Mouse (Mus musculus): ENCODE results near the gene 4931428F04Rik. TPM values are rescaled to one million over a fixed set of nuclear protein-coding genes. Genes with fewer than 3 reads are reported as not detected.

Gene 4931428F04Rik
- polyA plus RNA-seq, 1 experiment from 2014 or later, result 10.5 TPM

DNA sequence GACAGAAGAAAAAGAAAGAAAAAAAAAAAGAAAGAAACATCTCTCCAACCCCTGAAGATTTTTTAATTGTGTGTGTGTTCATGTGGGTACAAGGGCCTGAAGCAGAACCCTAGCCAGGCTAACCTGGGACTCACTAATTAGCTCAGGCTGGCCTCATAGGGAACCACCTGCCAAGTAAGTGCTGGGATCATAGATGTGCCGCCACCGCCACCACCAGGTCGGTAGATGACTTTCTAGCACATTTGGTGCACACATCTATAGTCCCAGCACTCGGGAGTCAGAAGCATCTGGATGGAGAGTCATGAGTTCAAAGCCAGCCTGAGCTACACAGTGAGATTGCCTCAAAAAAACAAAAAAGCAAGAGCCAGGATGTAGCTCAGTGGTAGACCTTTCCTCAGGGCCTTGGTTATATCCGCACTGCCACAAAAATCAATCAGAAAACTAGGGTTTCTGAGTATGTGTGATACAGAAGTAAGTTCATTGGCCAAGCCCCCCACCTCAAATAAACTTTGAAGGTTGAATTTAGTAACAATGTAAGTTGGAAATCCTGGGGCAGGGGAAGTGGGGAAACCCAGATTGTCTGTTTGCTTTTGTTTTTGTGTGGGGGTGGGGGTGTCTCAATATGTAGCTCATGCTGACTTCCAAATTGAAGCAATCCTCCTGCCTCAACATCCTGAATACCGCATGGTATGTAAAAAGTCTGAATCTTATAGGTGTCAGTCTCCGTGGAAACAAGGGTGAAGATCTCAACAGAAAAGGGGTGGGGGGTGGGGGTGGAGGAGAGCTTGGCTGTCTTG lies 32.1 kb downstream of the 4931428F04Rik start:
- Histone ChIP-seq H3K9me3 (ENCODE audit: low read length) (peaks cover 3% of the 10 kb centered on the region; the same call in 1 of the 2 replicates), H3K36me3 (ENCODE audit: insufficient read depth, low read length) (0 out of 2 replicates have a peak, but pooled peaks cover 3% of the 10 kb centered on the region), H3K27me3 (ENCODE audit: insufficient read depth, low read length) (peaks cover 56% of the 10 kb centered on the region), H3K4me3 (ENCODE audit: low read length) (no peak overlapping the region), H3K4me1 (ENCODE audit: insufficient read depth, low read length) (peaks cover 27% of the 10 kb centered on the region), H3K9ac (replicated peaks; ENCODE audit: low read length) (no peak overlapping the region), H3K27ac (ENCODE audit: low read length) (no peak overlapping the region), H3K4me2 (replicated peaks; ENCODE audit: low read depth, low read length) (no peak overlapping the region)
- WGBS, result 63% methylated on average over 7 of the region's 7 CpGs
- no peak for ATAC-seq (ENCODE audit: low FRiP score, low TSS enrichment)

DNA sequence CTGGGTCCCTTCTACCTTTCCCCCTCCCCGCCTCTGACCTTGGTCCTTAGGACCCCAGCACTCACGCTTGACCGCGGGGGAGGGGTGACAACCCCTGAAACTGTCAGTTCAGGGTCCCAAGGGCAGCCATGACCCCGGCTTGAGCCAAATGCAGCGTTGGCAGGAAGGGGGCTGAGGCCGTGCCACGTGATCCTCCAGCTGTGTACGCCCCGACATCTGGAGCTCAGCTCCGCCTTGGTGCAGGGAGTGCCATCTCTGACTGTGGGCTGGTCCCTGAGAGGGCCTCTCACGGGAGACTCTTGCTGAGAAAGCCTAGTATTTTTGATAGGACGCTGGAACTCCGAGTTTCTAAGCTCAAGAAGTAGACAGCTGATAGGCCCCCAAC lies 34.7 kb downstream of the 4931428F04Rik start, which contains the start of gene B3gnt9:
Gene B3gnt9, minus strand, starts transcription at position 188 of the 385 bp plus-strand sequence.
- Histone ChIP-seq H3K27ac (ENCODE audit: low read length) (peak within 1 kb of the TSS; percentile 68), H3K4me1 (ENCODE audit: insufficient read depth, low read length) (peaks cover 26% of the 10 kb centered on the region), H3K27me3 (ENCODE audit: insufficient read depth, low read length) (peaks cover 34% of the 10 kb centered on the region), H3K36me3 (ENCODE audit: insufficient read depth, low read length) (peaks cover 26% of the 10 kb centered on the region), H3K4me3 (ENCODE audit: low read length) (peak within 1 kb of the TSS; percentile 64), H3K4me2 (replicated peaks; ENCODE audit: low read depth, low read length) (peak within 1 kb of the TSS; percentile 97), H3K9ac (replicated peaks; ENCODE audit: low read length) (peak within 1 kb of the TSS; percentile 73), H3K9me3 (ENCODE audit: low read length) (no peaks in the 10 kb centered on the region)
- ATAC-seq (ENCODE audit: low FRiP score, low TSS enrichment), result peak; percentile 74
- 2% methylated on average over 14 of the region's 14 CpGs for whole genome bisulfite sequencing

DNA sequence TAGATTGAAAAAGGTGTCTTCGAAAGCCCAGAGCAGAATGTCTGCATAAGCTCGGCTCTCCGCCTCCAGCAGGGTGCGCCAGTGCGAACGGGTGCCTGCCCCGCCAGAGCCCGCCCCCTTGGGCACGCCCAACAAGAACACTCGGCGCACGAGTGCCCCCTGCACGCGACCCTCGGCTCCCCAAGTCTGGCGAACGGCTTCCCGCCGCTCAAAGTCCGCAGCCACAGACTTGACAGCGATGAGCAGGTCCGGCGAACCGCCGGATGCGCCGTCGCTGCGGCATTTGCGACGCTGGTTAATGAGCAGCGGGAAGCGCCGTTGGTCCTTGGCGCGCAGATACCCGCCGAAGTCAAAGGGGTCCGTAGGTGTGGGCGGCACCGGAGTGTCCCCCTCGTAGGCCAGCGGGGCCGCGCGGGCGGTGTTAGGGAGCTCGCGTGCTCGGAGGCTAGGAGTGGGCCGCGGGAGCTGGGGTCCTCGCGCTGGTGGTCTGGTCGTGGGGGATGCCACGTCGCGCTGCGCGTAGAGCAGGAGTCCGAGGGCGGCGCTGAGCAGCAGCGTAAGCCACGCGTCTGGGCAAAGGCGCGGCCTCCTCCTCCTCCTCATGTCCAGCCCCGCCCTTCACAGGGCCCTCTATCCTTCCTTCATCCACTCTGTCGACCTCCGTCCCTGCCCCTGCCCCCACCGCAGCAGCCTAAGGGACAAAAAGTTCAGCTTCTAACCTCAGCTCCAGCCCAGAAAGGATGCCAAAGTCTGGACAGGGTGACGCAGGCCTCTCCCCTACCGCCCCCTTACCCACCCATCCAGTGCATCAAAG lies 35.3 kb downstream of the 4931428F04Rik start:
- peak overlapping the region; percentile 64 for H3K4me3 ChIP-seq (ENCODE audit: low read length)
- peaks cover 31% of the 10 kb centered on the region for H3K36me3 ChIP-seq (ENCODE audit: insufficient read depth, low read length)
- WGBS, result under 1% methylated on average over 71 of the region's 74 CpGs
- H3K4me2 ChIP-seq (replicated peaks; ENCODE audit: low read depth, low read length), result peak overlapping the region; percentile 97
- peak overlapping the region; percentile 73 for H3K9ac ChIP-seq (replicated peaks; ENCODE audit: low read length)
- peaks cover 21% of the 10 kb centered on the region for H3K4me1 ChIP-seq (ENCODE audit: insufficient read depth, low read length)
- H3K9me3 ChIP-seq (ENCODE audit: low read length), result no peaks in the 10 kb centered on the region
- peak overlapping the region; percentile 68 for H3K27ac ChIP-seq (ENCODE audit: low read length)
- peaks cover 30% of the 10 kb centered on the region for H3K27me3 ChIP-seq (ENCODE audit: insufficient read depth, low read length)
- ATAC-seq (ENCODE audit: low FRiP score, low TSS enrichment), result peak; percentile 86

DNA sequence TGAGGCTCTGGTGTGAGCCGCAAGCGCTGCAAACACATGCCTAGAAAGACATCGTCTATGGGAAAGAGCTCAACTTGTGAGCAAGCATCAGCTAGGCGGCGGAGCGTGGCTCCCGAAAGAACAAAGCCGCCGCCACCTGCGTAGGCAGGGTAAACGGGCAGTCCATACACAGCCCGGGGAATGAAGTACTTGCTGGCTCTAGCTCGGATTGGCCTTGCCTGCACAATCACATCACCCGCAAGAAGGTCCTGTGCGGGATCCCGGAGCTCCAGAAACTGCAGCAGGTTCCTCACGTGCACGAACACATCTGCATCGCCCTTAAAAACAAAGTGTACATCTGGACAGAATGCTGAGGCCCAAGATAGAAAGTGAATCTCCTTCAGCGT lies 35.9 kb downstream of the 4931428F04Rik start:
- Histone ChIP-seq H3K27me3 (ENCODE audit: insufficient read depth, low read length) (peaks cover 24% of the 10 kb centered on the region), H3K27ac (ENCODE audit: low read length) (no peak overlapping the region), H3K4me1 (ENCODE audit: insufficient read depth, low read length) (peaks cover 15% of the 10 kb centered on the region), H3K4me3 (ENCODE audit: low read length) (peak overlapping the region; percentile 64), H3K4me2 (replicated peaks; ENCODE audit: low read depth, low read length) (peak overlapping the region; percentile 97), H3K36me3 (ENCODE audit: insufficient read depth, low read length) (peaks cover 34% of the 10 kb centered on the region), H3K9ac (replicated peaks; ENCODE audit: low read length) (peak overlapping the region; percentile 47), H3K9me3 (ENCODE audit: low read length) (no peaks in the 10 kb centered on the region)
- WGBS, result 35% methylated on average over 20 of the region's 20 CpGs
- ATAC-seq (ENCODE audit: low FRiP score, low TSS enrichment), result peak; percentile 40; the same call in 1 of the 2 replicates

DNA sequence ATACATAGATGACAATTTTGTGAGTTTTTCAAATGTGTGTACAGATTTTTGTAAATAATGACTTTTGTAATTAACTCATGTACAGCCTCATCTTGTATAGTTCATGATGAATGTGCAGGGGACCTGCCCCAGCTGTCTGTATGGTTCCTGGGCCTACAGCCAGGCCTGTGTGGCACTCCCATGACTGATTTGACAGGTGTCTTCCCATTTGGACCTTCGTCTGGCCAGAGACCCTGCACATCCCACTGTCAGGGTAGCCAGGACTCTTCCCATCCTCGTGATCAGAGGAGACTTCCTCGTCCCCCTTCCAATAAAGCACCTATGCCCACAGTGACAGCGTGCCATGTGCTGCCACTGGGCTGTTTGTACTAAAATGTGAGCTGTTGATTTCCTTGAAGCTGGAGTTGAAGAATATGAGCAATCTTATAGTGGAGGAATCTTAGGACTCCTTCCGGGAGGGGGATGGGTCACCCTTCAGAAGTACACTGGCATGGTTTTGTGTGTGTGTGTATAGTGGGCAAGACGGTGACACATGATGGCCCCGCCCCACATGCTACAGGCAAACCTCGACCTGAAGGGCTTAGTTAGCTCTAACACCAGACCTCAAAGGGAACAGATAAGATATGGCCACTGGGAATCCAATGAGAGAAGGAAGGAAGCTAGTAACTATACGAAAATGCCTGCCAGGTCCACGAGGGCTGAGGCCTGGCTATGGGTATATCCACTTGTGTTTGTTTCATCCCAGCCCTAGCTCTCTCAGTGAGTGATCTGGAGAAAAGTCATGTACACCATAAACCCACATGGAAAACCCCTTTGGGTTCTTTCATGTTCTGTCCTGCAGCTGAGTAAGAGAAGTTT lies 36.8 kb downstream of the 4931428F04Rik start:
- Histone ChIP-seq H3K9ac (replicated peaks; ENCODE audit: low read length) (no peak overlapping the region), H3K27me3 (ENCODE audit: insufficient read depth, low read length) (peaks cover 15% of the 10 kb centered on the region), H3K4me3 (ENCODE audit: low read length) (no peak overlapping the region), H3K36me3 (ENCODE audit: insufficient read depth, low read length) (peaks cover 41% of the 10 kb centered on the region), H3K4me1 (ENCODE audit: insufficient read depth, low read length) (peaks cover 11% of the 10 kb centered on the region), H3K27ac (ENCODE audit: low read length) (no peak overlapping the region), H3K4me2 (replicated peaks; ENCODE audit: low read depth, low read length) (no peak overlapping the region), H3K9me3 (ENCODE audit: low read length) (no peaks in the 10 kb centered on the region)
- ATAC-seq (ENCODE audit: low FRiP score, low TSS enrichment), result no peak
- WGBS, result 86% methylated on average over 10 of the region's 10 CpGs

DNA sequence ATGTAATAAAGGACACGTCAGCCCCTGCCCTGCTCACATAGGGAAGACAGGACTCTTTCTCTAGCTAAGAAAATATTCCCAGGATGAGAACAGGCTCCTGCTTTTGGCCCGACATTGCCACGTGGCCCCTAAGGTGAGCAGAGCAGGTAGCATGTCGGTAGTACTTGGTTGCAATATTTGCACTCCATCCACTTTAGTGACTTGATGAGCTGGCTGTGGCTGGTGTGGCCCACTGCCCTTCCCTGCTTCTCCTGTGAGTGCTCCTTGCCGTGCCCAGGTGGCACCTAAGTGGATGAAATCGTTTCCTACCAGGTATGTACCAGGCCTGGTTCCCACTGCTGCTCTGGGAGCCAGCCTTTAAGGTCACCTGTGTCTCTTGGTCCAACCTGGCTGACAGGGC lies 37.7 kb downstream of the 4931428F04Rik start:
- Histone ChIP-seq H3K27me3 (ENCODE audit: insufficient read depth, low read length) (peaks cover 9% of the 10 kb centered on the region; the same call in 1 of the 2 replicates), H3K4me3 (ENCODE audit: low read length) (no peak overlapping the region), H3K27ac (ENCODE audit: low read length) (no peak overlapping the region), H3K9me3 (ENCODE audit: low read length) (no peaks in the 10 kb centered on the region), H3K36me3 (ENCODE audit: insufficient read depth, low read length) (peaks cover 41% of the 10 kb centered on the region), H3K4me1 (ENCODE audit: insufficient read depth, low read length) (peaks cover 11% of the 10 kb centered on the region), H3K9ac (replicated peaks; ENCODE audit: low read length) (no peak overlapping the region), H3K4me2 (replicated peaks; ENCODE audit: low read depth, low read length) (no peak overlapping the region)
- WGBS, result 92% methylated on average over 6 of the region's 6 CpGs
- no peak for ATAC-seq (ENCODE audit: low FRiP score, low TSS enrichment)

DNA sequence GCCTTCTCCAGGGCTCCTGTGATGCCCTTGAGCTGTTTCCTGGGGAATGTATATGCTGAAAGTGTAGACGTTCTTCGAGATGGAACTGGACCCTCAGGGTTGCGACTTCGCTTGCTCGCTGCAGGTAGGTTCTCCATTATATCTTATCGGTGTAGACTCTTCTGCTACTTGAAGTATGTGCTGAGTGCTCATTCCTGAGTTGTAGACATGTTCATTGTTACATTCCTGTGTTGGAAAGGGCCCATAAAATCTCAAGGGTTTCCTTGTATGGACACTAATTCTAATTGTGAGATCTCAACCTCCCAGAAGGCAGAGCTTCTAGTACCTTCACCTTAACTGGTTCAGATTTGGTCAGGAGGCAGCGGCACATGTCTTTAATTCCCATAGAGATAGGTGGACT lies 48.6 kb downstream of the 4931428F04Rik start:
- no peaks in the 10 kb centered on the region for H3K27me3 ChIP-seq (ENCODE audit: insufficient read depth, low read length)
- H3K9me3 ChIP-seq (ENCODE audit: low read length), result no peaks in the 10 kb centered on the region
- H3K4me1 ChIP-seq (ENCODE audit: insufficient read depth, low read length), result no peaks in the 10 kb centered on the region
- H3K4me2 ChIP-seq (replicated peaks; ENCODE audit: low read depth, low read length), result no peak overlapping the region
- 97% methylated on average over 7 of the region's 7 CpGs for WGBS
- no peak overlapping the region for H3K9ac ChIP-seq (replicated peaks; ENCODE audit: low read length)
- no peak overlapping the region for H3K27ac ChIP-seq (ENCODE audit: low read length)
- ATAC-seq (ENCODE audit: low FRiP score, low TSS enrichment), result no peak
- H3K4me3 ChIP-seq (ENCODE audit: low read length), result no peak overlapping the region
- H3K36me3 ChIP-seq (ENCODE audit: insufficient read depth, low read length), result peaks cover 30% of the 10 kb centered on the region

DNA sequence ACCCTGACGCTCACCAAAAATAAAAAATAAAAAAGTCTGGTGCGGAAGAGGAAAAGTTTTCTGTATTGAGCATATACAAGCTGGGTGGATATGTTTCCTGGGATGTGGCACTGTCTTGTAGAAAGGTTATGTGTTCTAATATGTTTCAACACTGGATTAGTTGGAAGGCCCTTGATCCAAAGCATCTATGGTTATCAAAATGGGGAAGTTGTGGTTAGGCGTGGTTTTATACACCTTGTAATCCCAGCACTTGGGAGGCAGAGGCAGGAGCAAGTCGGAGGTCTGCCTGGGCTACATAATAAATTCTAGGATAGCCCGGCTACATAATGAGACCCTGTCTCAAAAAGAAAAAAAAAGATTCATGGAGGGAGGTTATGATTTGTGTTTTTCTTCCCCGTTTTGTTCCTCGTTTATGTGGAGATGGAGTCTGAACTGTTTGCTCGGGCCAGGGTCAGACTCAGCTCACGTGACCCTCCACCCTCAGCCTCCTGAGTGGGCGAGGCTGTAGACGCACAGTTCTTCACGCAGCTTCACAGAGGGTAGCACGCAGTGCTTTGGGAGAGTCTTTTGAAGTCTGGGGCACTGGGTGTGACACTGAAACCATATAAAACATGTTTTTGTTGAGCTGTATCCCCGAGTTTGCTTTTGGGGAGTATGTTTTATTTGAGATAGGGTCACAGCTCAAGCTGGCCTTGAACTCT lies 52.1 kb downstream of the 4931428F04Rik start:
- WGBS, result 80% methylated on average over 14 of the region's 14 CpGs
- Histone ChIP-seq H3K27ac (ENCODE audit: low read length) (no peak overlapping the region), H3K9me3 (ENCODE audit: low read length) (no peaks in the 10 kb centered on the region), H3K9ac (replicated peaks; ENCODE audit: low read length) (no peak overlapping the region), H3K4me1 (ENCODE audit: insufficient read depth, low read length) (no peaks in the 10 kb centered on the region), H3K4me2 (replicated peaks; ENCODE audit: low read depth, low read length) (no peak overlapping the region), H3K27me3 (ENCODE audit: insufficient read depth, low read length) (no peaks in the 10 kb centered on the region), H3K4me3 (ENCODE audit: low read length) (no peak overlapping the region), H3K36me3 (ENCODE audit: insufficient read depth, low read length) (peaks cover 36% of the 10 kb centered on the region)
- ATAC-seq (ENCODE audit: low FRiP score, low TSS enrichment), result no peak

DNA sequence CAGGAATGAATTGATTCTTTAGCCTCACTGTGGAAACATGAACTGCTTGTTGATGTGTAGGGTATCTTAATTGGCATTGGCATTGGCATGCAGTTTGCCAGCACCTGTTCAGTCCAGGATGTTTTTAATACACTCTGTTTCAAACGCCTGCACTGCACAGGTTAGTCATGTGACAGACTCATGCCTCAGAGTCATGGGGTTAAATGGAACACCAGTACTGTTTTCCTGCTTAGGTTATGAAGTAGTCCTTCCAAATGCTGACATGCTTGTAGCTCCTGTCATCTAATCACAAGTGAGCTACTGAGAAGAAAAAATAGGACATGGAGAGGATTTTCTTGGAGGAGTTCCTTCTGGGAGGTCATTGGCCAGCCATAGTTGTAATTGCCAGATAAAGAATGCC lies 54.5 kb downstream of the 4931428F04Rik start:
- no peak for ATAC-seq (ENCODE audit: low FRiP score, low TSS enrichment)
- Histone ChIP-seq H3K27me3 (ENCODE audit: insufficient read depth, low read length) (no peaks in the 10 kb centered on the region), H3K4me1 (ENCODE audit: insufficient read depth, low read length) (no peaks in the 10 kb centered on the region), H3K4me3 (ENCODE audit: low read length) (no peak overlapping the region), H3K9ac (replicated peaks; ENCODE audit: low read length) (no peak overlapping the region), H3K4me2 (replicated peaks; ENCODE audit: low read depth, low read length) (no peak overlapping the region), H3K9me3 (ENCODE audit: low read length) (no peaks in the 10 kb centered on the region), H3K36me3 (ENCODE audit: insufficient read depth, low read length) (peaks cover 23% of the 10 kb centered on the region), H3K27ac (ENCODE audit: low read length) (no peak overlapping the region)
- WGBS, result 68% methylated on average over 1 of the region's 1 CpGs

Measured in kidney, embryonic 16.5 days (tissue).